Mouse (Mus musculus) MEL (cell line): Measurements from ENCODE around the gene Myo19. TPM values are rescaled to one million over a fixed set of nuclear protein-coding genes. Genes with fewer than 3 reads are reported as not detected.

Experiments
- DNase-seq: peaks from one replicate; pipeline ENCODE4 v3.0.0; 2011; ENCODE audit warnings: low read depth, low spot score
- H3K27ac ChIP-seq: 2 replicates; pipeline ENCODE4 v1.5.1; 2012; ENCODE audit warnings: low read depth, mild to moderate bottlenecking, control low read depth, low read length, moderate library complexity; ENCODE audit not compliant: control insufficient read depth
- H3K27me3 ChIP-seq, 2 experiments: fragments of 150-350 bp in 1 of 2; sonication (generic) in 1 of 2; 2 replicates each; pipeline ENCODE4 v1.6.1; 2012; ENCODE audit warnings: low read length in 2 of 2, mild to moderate bottlenecking in 2 of 2, improper control_type of control experiment in 1 of 2, moderate library complexity in 1 of 2; ENCODE audit not compliant: insufficient read depth in 2 of 2, control insufficient read depth in 1 of 2
- H3K36me3 ChIP-seq, 2 experiments: 2 replicates each; pipeline ENCODE4 v1.6.1; 2012 to 2014; ENCODE audit warnings: low read length in 2 of 2, improper control_type of control experiment in 1 of 2, inconsistent platforms in 1 of 2, mild to moderate bottlenecking in 1 of 2; ENCODE audit not compliant: insufficient read depth in 2 of 2, control insufficient read depth in 1 of 2
- H3K4me1 ChIP-seq, 2 experiments: fragments of 150-350 bp in 1 of 2; sonication (generic) in 1 of 2; 2 replicates each; pipeline ENCODE4 v1.6.1; 2012; ENCODE audit warnings: low read length in 2 of 2, improper control_type of control experiment in 1 of 2, mild to moderate bottlenecking in 1 of 2; ENCODE audit not compliant: insufficient read depth in 2 of 2, control insufficient read depth in 1 of 2
- H3K4me3 ChIP-seq, 2 experiments: fragments of 150-350 bp in 1 of 2; sonication (generic) in 1 of 2; 2 replicates each; pipeline ENCODE4 v1.5.1; 2012; ENCODE audit warnings: low read depth in 2 of 2, low read length in 2 of 2, mild to moderate bottlenecking in 2 of 2, moderate library complexity in 2 of 2, control low read depth in 1 of 2, improper control_type of control experiment in 1 of 2; ENCODE audit not compliant: control insufficient read depth in 1 of 2, insufficient read depth in 1 of 2
- H3K79me2 ChIP-seq: 2 replicates; pipeline ENCODE4 v1.6.1; 2012; ENCODE audit warnings: mild to moderate bottlenecking, low read length, moderate library complexity; ENCODE audit not compliant: control insufficient read depth, poor library complexity, insufficient read depth
- H3K9ac ChIP-seq: 2 replicates; pipeline ENCODE4 v1.6.1; 2012; ENCODE audit warnings: low read depth, mild to moderate bottlenecking, control low read depth, low read length, moderate library complexity; ENCODE audit not compliant: control insufficient read depth, poor library complexity, severe bottlenecking
- H3K9me3 ChIP-seq: fragments of 150-350 bp; sonication (generic); replicated peaks from 2 replicates; pipeline ENCODE4 v1.6.1; 2012; ENCODE audit warnings: mild to moderate bottlenecking, low read length, improper control_type of control experiment, moderate library complexity; ENCODE audit not compliant: insufficient read depth
- CHD2 ChIP-seq: IDR thresholded peaks from 2 replicates; pipeline ENCODE4 v1.6.1; 2011; ENCODE audit warnings: low read length, improper control_type of control experiment
- ELF1 ChIP-seq: IDR thresholded peaks from 2 replicates; pipeline ENCODE4 v1.6.1; 2014; ENCODE audit warnings: low read depth, mild to moderate bottlenecking, inconsistent platforms, low read length, improper control_type of control experiment, moderate library complexity
- ETS1 ChIP-seq: IDR thresholded peaks from 2 replicates; pipeline ENCODE4 v1.6.1; 2012; ENCODE audit warnings: low read depth, mild to moderate bottlenecking, inconsistent platforms, low read length, improper control_type of control experiment, moderate library complexity
- GATA1 ChIP-seq: IDR thresholded peaks from 2 replicates; pipeline ENCODE4 v1.6.1; 2011; ENCODE audit warnings: low read depth, low read length, improper control_type of control experiment
- JUND ChIP-seq: IDR thresholded peaks from 2 replicates; pipeline ENCODE4 v1.6.1; 2011; ENCODE audit warnings: low read depth, mild to moderate bottlenecking, improper control_type of control experiment, low read length
- KAT2A ChIP-seq: conservative IDR thresholded peaks from 2 replicates; pipeline ENCODE4 v1.6.1; 2012; ENCODE audit warnings: low read depth, low read length, improper control_type of control experiment, inconsistent platforms
- MAX ChIP-seq: IDR thresholded peaks from 2 replicates; pipeline ENCODE4 v1.6.1; 2011; ENCODE audit warnings: low read length, improper control_type of control experiment
- MEF2A ChIP-seq: IDR thresholded peaks from 2 replicates; pipeline ENCODE4 v1.6.1; 2014; ENCODE audit warnings: low read depth, mild to moderate bottlenecking, inconsistent platforms, low read length, improper control_type of control experiment; ENCODE audit not compliant: poor library complexity, insufficient replicate concordance, severe bottlenecking; ENCODE audit errors: extremely low read depth
- NELFE ChIP-seq: IDR thresholded peaks from 2 replicates; pipeline ENCODE4 v1.6.1; 2011; ENCODE audit warnings: low read depth, low read length, improper control_type of control experiment
- NRF1 ChIP-seq: IDR thresholded peaks from 2 replicates; pipeline ENCODE4 v1.6.1; 2014; ENCODE audit warnings: low read depth, mild to moderate bottlenecking, inconsistent platforms, low read length, improper control_type of control experiment, moderate library complexity; ENCODE audit not compliant: poor library complexity, insufficient read depth, severe bottlenecking
- POLR2A ChIP-seq, 2 experiments: IDR thresholded peaks; 2 replicates each; pipeline ENCODE4 v1.6.1; 2011 to 2012; ENCODE audit warnings: low read length in 2 of 2, mild to moderate bottlenecking in 2 of 2, control low read depth in 1 of 2, improper control_type of control experiment in 1 of 2, low read depth in 1 of 2, moderate library complexity in 1 of 2; ENCODE audit not compliant: control insufficient read depth in 1 of 2, insufficient read depth in 1 of 2, poor library complexity in 1 of 2
- POLR2AphosphoS2 ChIP-seq: IDR thresholded peaks from 2 replicates; pipeline ENCODE4 v1.6.1; 2011; ENCODE audit warnings: low read length, improper control_type of control experiment
- POLR2AphosphoS5 ChIP-seq: IDR thresholded peaks from 2 replicates; pipeline ENCODE4 v1.6.1; 2012; ENCODE audit warnings: low read depth, borderline replicate concordance, mild to moderate bottlenecking, inconsistent platforms, low read length, moderate library complexity, mixed read lengths
- RAD21 ChIP-seq: IDR thresholded peaks from 2 replicates; pipeline ENCODE4 v1.6.1; 2011; ENCODE audit warnings: mild to moderate bottlenecking, low read depth, low read length, improper control_type of control experiment
- SMC3 ChIP-seq: IDR thresholded peaks from 2 replicates; pipeline ENCODE4 v1.6.1; 2011; ENCODE audit warnings: low read depth, low read length, improper control_type of control experiment
- TCF12 ChIP-seq: IDR thresholded peaks from 2 replicates; pipeline ENCODE4 v1.6.1; 2014; ENCODE audit warnings: low read depth, mild to moderate bottlenecking, inconsistent platforms, low read length, improper control_type of control experiment, moderate library complexity
- USF1 ChIP-seq: IDR thresholded peaks from 2 replicates; pipeline ENCODE4 v1.6.1; 2014; ENCODE audit warnings: low read depth, mild to moderate bottlenecking, inconsistent platforms, low read length, improper control_type of control experiment, moderate library complexity
- USF2 ChIP-seq, 2 experiments: IDR thresholded peaks; 2 replicates each; pipeline ENCODE4 v1.6.1; 2011 to 2012; ENCODE audit warnings: improper control_type of control experiment in 2 of 2, low read length in 2 of 2, borderline replicate concordance in 1 of 2, inconsistent platforms in 1 of 2, low read depth in 1 of 2, mild to moderate bottlenecking in 1 of 2; ENCODE audit not compliant: insufficient read depth in 1 of 2
- polyA plus RNA-seq, 2 experiments: library from polyadenylated mRNA; stranded (reverse) in 1 of 2; unstranded in 1 of 2; fragments of >175 nt in 1 of 2; fragments of >200 nt in 1 of 2; gene quantifications; 2 replicates each; pipeline versions ENCODE4 v1.2.1 to v1.2.4; 2012; ENCODE audit warnings: low replicate concordance in 2 of 2, low read depth in 1 of 2; ENCODE audit not compliant: insufficient read length in 2 of 2, insufficient read depth in 1 of 2, missing spikeins in 1 of 2
- total RNA-seq: library from RNA; depleted of rRNA; stranded (reverse); fragments of 300-350 nt; gene quantifications from 2 replicates; pipeline ENCODE4 v1.2.3, GENCODE M21; 2012

The Myo19 gene
- total and polyA plus RNA-seq, 3 experiments: 14.9 to 27.1 TPM; not detected in 1

DNA sequence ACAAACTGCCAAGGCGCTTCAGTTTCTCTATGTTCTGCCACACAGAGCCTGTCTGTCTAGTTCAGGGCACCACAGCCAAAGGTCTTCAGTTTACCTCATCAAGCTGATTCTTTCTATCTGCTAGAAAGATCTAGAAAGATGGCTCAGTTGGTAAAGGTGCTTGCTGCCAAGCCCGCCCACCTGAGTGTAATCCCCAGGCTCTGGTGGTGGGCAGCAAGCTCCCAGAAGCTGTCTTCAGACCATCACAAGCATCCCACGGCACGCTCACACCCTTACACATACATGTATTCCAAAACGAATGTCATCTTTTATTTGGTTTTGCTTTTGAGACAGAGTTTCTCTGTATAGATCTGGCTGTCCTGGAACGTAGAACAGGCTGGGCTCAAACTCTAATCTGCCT is 28.5 kb downstream of the Myo19 start:
- no peaks in the 10 kb centered on the region for H3K4me1 ChIP-seq
- no peaks in the 10 kb centered on the region for H3K79me2 ChIP-seq
- peaks cover 0 to 19% of the 10 kb centered on the region in 2 experiments; a peak in 2 of 4 replicates for H3K36me3 ChIP-seq
- H3K27ac ChIP-seq: no peak overlapping the region
- no peak for TF ChIP-seq USF1
- no peak for TF ChIP-seq TCF12
- no peak for TF ChIP-seq CHD2
- TF ChIP-seq KAT2A: no peak
- no peak for TF ChIP-seq USF2 (IDR thresholded peaks at IDR 0.05; ENCODE audit: borderline replicate concordance in 1 of 2, insufficient read depth in 1 of 2, low read depth in 1 of 2, low read length in 2 of 2)
- no peak for TF ChIP-seq ETS1
- TF ChIP-seq, all 39 proteins: peak for 0
- Histone ChIP-seq H3K27me3 (no peaks in the 10 kb centered on the region), H3K9ac (no peak overlapping the region), H3K9me3 (no peaks in the 10 kb centered on the region), H3K4me3 (no peak overlapping the region)
- no peak for DNase-seq

DNA sequence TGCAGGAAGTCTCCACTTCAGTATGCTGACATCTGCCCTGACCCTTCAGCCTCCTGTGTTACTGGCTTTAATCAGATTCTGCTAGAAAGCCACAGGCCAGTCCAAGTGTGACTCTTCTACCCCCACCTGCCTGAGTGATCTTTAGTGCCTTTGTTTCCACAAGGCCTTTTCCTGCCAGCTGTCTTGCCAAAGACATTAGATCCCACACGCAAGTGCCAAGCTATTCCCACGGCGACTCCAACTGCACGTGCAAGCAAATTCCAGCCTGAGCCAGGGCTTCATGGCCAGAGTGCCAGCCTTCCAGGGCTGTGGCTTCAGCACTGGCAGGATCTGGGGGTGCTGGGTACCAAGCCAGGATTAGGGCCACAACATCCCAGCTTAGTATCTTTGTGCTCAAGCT is 30.5 kb downstream of the Myo19 start:
- TF ChIP-seq RAD21 (no peak), POLR2AphosphoS2 (no peak), NELFE (no peak), MAX (no peak), POLR2AphosphoS5 (no peak), GATA1 (no peak), TCF12 (no peak), SMC3 (no peak), POLR2A (IDR thresholded peaks at IDR 0.05; ENCODE audit: control insufficient read depth in 1 of 2, insufficient read depth in 1 of 2, low read depth in 1 of 2, low read length in 2 of 2, poor library complexity in 1 of 2) (no peak), NRF1 (no peak), JUND (no peak), ELF1 (no peak), MEF2A (no peak)
- H3K4me1 ChIP-seq: no peaks in the 10 kb centered on the region; a peak in 1 of 4 replicates
- no peak for DNase-seq
- H3K27ac ChIP-seq: no peak overlapping the region
- H3K79me2 ChIP-seq: peaks cover 4% of the 10 kb centered on the region
- no peak overlapping the region for H3K9ac ChIP-seq
- no peak overlapping the region for H3K4me3 ChIP-seq
- peaks cover 5 to 19% of the 10 kb centered on the region in 2 experiments; a peak in 3 of 4 replicates for H3K36me3 ChIP-seq
- H3K9me3 ChIP-seq: no peaks in the 10 kb centered on the region
- H3K27me3 ChIP-seq: no peaks in the 10 kb centered on the region
